Mouse (Mus musculus) urinary bladder, postnatal 36 days (tissue): Measurements from ENCODE around the gene Samd1.
A peak's percentile ranks its signal among the peaks of the same experiment; 100 is the strongest.
"Not testable (repeated sequence)": the region's sequence is repeated elsewhere in the genome, so short reads cannot be mapped to it uniquely, and the experiment has no call there.

ENCODE experiments used
- DNase-seq, 2 experiments: peaks; one replicate each; pipeline ENCODE4 v3.0.0; 2022; ENCODE audit warnings: low spot score in 2 of 2, mixed read lengths in 1 of 2

Gene Samd1

GRCm38 (mm10) chr8:83983222-83983621 lies 14.2 kb upstream of the Samd1 start:
- DNase-seq = not testable (repeated sequence)

GRCm38 (mm10) chr8:83989243-83989642 lies 8.2 kb upstream of the Samd1 start:
- no peak for DNase-seq

GRCm38 (mm10) chr8:83990170-83990569 lies 7.3 kb upstream of the Samd1 start:
- DNase-seq = no peak

- no peak for DNase-seq
Measured at GRCm38 (mm10) chr8:83992488-83992887, 5.0 kb upstream of the Samd1 start.

GRCm38 (mm10) chr8:83994030-83994429 lies 3.4 kb upstream of the Samd1 start:
- no peak for DNase-seq

GRCm38 (mm10) chr8:83995973-83996372 lies 1.5 kb upstream of the Samd1 start:
- no peak for DNase-seq

GRCm38 (mm10) chr8:83996567-83997505 lies 636 bp upstream of the Samd1 start:
- peak; percentile 84 to 87 for DNase-seq

GRCm38 (mm10) chr8:83998231-83999056 lies 972 bp downstream of the Samd1 start:
- no peak for DNase-seq

- no peak for DNase-seq
Measured at GRCm38 (mm10) chr8:83999057-83999705, 1.7 kb downstream of the Samd1 start.

GRCm38 (mm10) chr8:83999825-84000224 lies 2.4 kb downstream of the Samd1 start:
- no peak for DNase-seq

GRCm38 (mm10) chr8:84001281-84002000 lies 4.0 kb downstream of the Samd1 start, which contains the start of gene 1700067K01Rik:
Gene 1700067K01Rik, plus strand, starts transcription at chr8:84001502.
- no peak for DNase-seq

- DNase-seq = no peak
Measured at GRCm38 (mm10) chr8:84002957-84003611, 5.6 kb downstream of the Samd1 start.

GRCm38 (mm10) chr8:84003612-84004246 lies 6.3 kb downstream of the Samd1 start:
- DNase-seq = no peak

GRCm38 (mm10) chr8:84004533-84005201 lies 7.2 kb downstream of the Samd1 start:
- peak; percentile 87 to 94 for DNase-seq

- DNase-seq = not testable (repeated sequence)
Measured at GRCm38 (mm10) chr8:84005502-84005901, 8.0 kb downstream of the Samd1 start.

- no peak for DNase-seq
Measured at GRCm38 (mm10) chr8:84008362-84008761, 10.9 kb downstream of the Samd1 start.

GRCm38 (mm10) chr8:84009876-84010275 lies 12.4 kb downstream of the Samd1 start:
- DNase-seq = peak; percentile 83 to 88

- DNase-seq = peak; percentile 67 to 78
Measured at GRCm38 (mm10) chr8:84010625-84011611, 13.4 kb downstream of the Samd1 start.
